Mouse (Mus musculus): ENCODE data around the gene Cped1.

Cped1 gene

GRCm38 (mm10) chr6:22161944-22162343 lies 176.2 kb downstream of the Cped1 start:
- DNase-seq (ENCODE audit: low spot score in 2 of 2): no peak

- no peak for DNase-seq (ENCODE audit: low spot score in 2 of 2)
These were observed 182.7 kb downstream of the Cped1 start for GRCm38 (mm10) chr6:22168388-22168787.

GRCm38 (mm10) chr6:22178721-22179295 lies 193.1 kb downstream of the Cped1 start:
- DNase-seq (ENCODE audit: low spot score in 2 of 2): no peak

GRCm38 (mm10) chr6:22180316-22180715 lies 194.6 kb downstream of the Cped1 start:
- DNase-seq (ENCODE audit: low spot score in 2 of 2): peak in 1 of 2 experiments; percentile 8

- DNase-seq (ENCODE audit: low spot score in 2 of 2): no peak
These were observed 201.3 kb downstream of the Cped1 start for GRCm38 (mm10) chr6:22186967-22187366.

GRCm38 (mm10) chr6:22189346-22190335 lies 203.9 kb downstream of the Cped1 start:
- no peak for DNase-seq (ENCODE audit: low spot score in 2 of 2)

- no peak for DNase-seq (ENCODE audit: low spot score in 2 of 2)
These were observed 212.9 kb downstream of the Cped1 start for GRCm38 (mm10) chr6:22198603-22199002.

- no peak for DNase-seq (ENCODE audit: low spot score in 2 of 2)
These were observed 213.8 kb downstream of the Cped1 start for GRCm38 (mm10) chr6:22199473-22199872.

GRCm38 (mm10) chr6:22200133-22200532 lies 214.4 kb downstream of the Cped1 start:
- DNase-seq (ENCODE audit: low spot score in 2 of 2): no peak

GRCm38 (mm10) chr6:22201879-22202278 lies 216.2 kb downstream of the Cped1 start:
- no peak for DNase-seq (ENCODE audit: low spot score in 2 of 2)

GRCm38 (mm10) chr6:22205030-22205750 lies 219.5 kb downstream of the Cped1 start:
- DNase-seq (ENCODE audit: low spot score in 2 of 2): no peak

GRCm38 (mm10) chr6:22205751-22206121 lies 220.0 kb downstream of the Cped1 start:
- no peak for DNase-seq (ENCODE audit: low spot score in 2 of 2)

- DNase-seq (ENCODE audit: low spot score in 2 of 2): no peak
These were observed 220.5 kb downstream of the Cped1 start for GRCm38 (mm10) chr6:22206179-22206578.

GRCm38 (mm10) chr6:22206630-22207293 lies 221.0 kb downstream of the Cped1 start:
- DNase-seq (ENCODE audit: low spot score in 2 of 2): peak in 1 of 2 experiments; percentile 22

- DNase-seq (ENCODE audit: low spot score in 2 of 2): no peak
These were observed 226.4 kb downstream of the Cped1 start for GRCm38 (mm10) chr6:22212158-22212557.

- no peak for DNase-seq (ENCODE audit: low spot score in 2 of 2)
These were observed 227.5 kb downstream of the Cped1 start for GRCm38 (mm10) chr6:22213187-22213586.

- no peak for DNase-seq (ENCODE audit: low spot score in 2 of 2)
These were observed 228.1 kb downstream of the Cped1 start for GRCm38 (mm10) chr6:22213813-22214212.

- no peak for DNase-seq (ENCODE audit: low spot score in 2 of 2)
These were observed 228.9 kb downstream of the Cped1 start for GRCm38 (mm10) chr6:22214665-22215064.

- DNase-seq (ENCODE audit: low spot score in 2 of 2): no peak
These were observed 230.7 kb downstream of the Cped1 start for GRCm38 (mm10) chr6:22216276-22216973.

GRCm38 (mm10) chr6:22221134-22221533 lies 235.4 kb downstream of the Cped1 start:
- no peak for DNase-seq (ENCODE audit: low spot score in 2 of 2)

- no peak for DNase-seq (ENCODE audit: low spot score in 2 of 2)
These were observed 236.4 kb downstream of the Cped1 start for GRCm38 (mm10) chr6:22222087-22222486.

Data from left cerebral cortex, adult 9 months (tissue).